In genomic region chr12:42987018-42987606, GRCm38 (mm10) we compare ENCODE assay signal across 7 mouse cellular contexts.
DNase-seq lines count a peak whose midpoint lies in the region; ATAC-seq lines count a peak whose summit lies in the region.

No protein-coding gene starts in this region.

- no peaks in the 10 kb centered on the region for H3K9me3 ChIP-seq in hindbrain, embryonic 15.5 days
- no peaks in the 10 kb centered on the region for H3K9me3 ChIP-seq in midbrain, embryonic 12.5 days

- 28% methylated on average over 2 of the region's 2 CpGs for WGBS in hindbrain, embryonic 15.5 days
- WGBS in midbrain, embryonic 12.5 days = 13% methylated on average over 2 of the region's 2 CpGs

- DNase-seq in ES-CJ7 (ENCODE audit: low read depth, low spot score) = peak; percentile 4
- peak; percentile 59 for DNase-seq in brain, embryonic 18.5 days (ENCODE audit: low read depth, low spot score)
- DNase-seq in testis, postnatal 14 days (ENCODE audit: low spot score) = no peak
- DNase-seq in Muller cell, postnatal 12 days (ENCODE audit: inconsistent ontology term) = no peak

- H3K36me3 ChIP-seq in hindbrain, embryonic 15.5 days = no peaks in the 10 kb centered on the region
- no peaks in the 10 kb centered on the region for H3K36me3 ChIP-seq in midbrain, embryonic 12.5 days

- peak; percentile 51; the same call in 1 of the 2 replicates for ATAC-seq in hindbrain, embryonic 15.5 days (ENCODE audit: low FRiP score, low read depth)
- peak; percentile 87 for ATAC-seq in midbrain, embryonic 12.5 days (ENCODE audit: low FRiP score, low read depth)
- ATAC-seq in megakaryocyte-erythroid progenitor cell, adult 5-6 weeks (replicated peaks; ENCODE audit: low FRiP score, low TSS enrichment, poor library complexity, severe bottlenecking) = no peak

- no peaks in the 10 kb centered on the region for H3K4me1 ChIP-seq in hindbrain, embryonic 15.5 days (replicated peaks)
- 0 out of 2 replicates have a peak, but pooled peaks cover 3% of the 10 kb centered on the region for H3K4me1 ChIP-seq in midbrain, embryonic 12.5 days

- no peak overlapping the region for H3K27ac ChIP-seq in hindbrain, embryonic 15.5 days (replicated peaks)
- H3K27ac ChIP-seq in midbrain, embryonic 12.5 days (replicated peaks) = no peak overlapping the region

- H3K27me3 ChIP-seq in hindbrain, embryonic 15.5 days = no peaks in the 10 kb centered on the region
- no peaks in the 10 kb centered on the region for H3K27me3 ChIP-seq in midbrain, embryonic 12.5 days

- no peak overlapping the region for H3K4me3 ChIP-seq in hindbrain, embryonic 15.5 days
- H3K4me3 ChIP-seq in midbrain, embryonic 12.5 days = no peak overlapping the region

- H3K9ac ChIP-seq in hindbrain, embryonic 15.5 days = no peak overlapping the region
- no peak overlapping the region for H3K9ac ChIP-seq in midbrain, embryonic 12.5 days (replicated peaks)

- no peak overlapping the region for H3K4me2 ChIP-seq in hindbrain, embryonic 15.5 days
- H3K4me2 ChIP-seq in midbrain, embryonic 12.5 days (replicated peaks) = no peak overlapping the region

Comparison
In these comparisons a context has a peak if more than half of its experiments do, and no peak if none do; other contexts are left out.
1. DNase-seq: peak in ES-CJ7 (single experiment) and brain, embryonic 18.5 days (single experiment); none in testis, postnatal 14 days (single experiment) and Muller cell, postnatal 12 days (single experiment).